Mouse (Mus musculus): ENCODE measurements around the gene Lrrc1.

DNA sequence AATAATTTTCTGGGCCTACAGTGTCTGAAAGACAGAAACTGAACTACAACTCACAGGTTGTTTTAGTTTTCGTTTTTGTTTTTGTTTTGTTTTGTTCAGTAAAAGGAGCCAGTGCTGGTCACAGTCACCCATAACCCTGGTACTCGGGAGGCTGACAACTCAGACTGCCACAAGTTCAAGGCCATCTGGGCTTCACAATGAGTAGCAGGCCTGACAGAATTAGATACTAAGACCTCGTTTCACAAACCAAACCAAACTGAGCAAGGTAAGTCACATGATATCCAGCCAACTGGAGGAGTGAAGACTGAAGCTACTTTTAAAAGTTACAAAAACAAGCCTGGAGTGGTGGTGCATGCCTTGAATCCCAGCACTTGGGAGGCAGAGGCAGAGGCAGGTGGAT is 46.3 kb downstream of the Lrrc1 start:
- TF ChIP-seq CTCF (conservative IDR thresholded peaks at IDR 0.05; ENCODE audit: low read length), result no peak
- no peak for TF ChIP-seq POU5F1 (IDR thresholded peaks at IDR 0.05; ENCODE audit: borderline replicate concordance, low read length)
- no peak for TF ChIP-seq NANOG (IDR thresholded peaks at IDR 0.05; ENCODE audit: borderline replicate concordance, low read length)
